Mouse (Mus musculus) layer of hippocampus, adult 9-11 months (tissue): ENCODE measurements around the gene Lnpep.

Source experiments
- DNase-seq: peaks from one replicate; pipeline ENCODE4 v3.0.0; 2022

Gene Lnpep

GRCm38 (mm10) chr17:17490820-17491621, 133.8 kb downstream of the Lnpep start:
- no peak for DNase-seq

DNA sequence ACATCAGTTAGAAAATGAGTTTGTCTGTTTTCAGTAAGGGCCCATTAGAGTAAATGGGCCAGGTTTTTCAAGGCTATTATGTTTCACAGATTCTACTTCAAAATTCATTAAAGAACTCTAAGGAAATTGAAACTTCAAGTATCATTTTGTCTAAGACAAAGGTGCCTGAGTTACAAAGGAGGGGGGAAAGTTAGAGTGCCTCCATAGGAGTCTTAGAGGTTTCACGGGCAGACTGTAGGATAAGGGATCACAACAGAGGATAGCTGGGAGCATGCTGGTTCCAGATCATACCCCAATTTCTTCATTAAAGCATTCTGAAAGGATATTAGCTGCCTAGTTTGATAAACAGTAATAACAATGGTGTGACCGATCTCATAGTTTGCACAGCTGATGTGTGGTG, 139.1 kb downstream of the Lnpep start:
- DNase-seq, result no peak
